Mouse (Mus musculus) stomach, embryonic 15.5 days (tissue): ENCODE results near the gene Gm4881. TPM values are rescaled to one million over a fixed set of nuclear protein-coding genes. Genes with fewer than 3 reads are reported as not detected.
"Not testable (repeated sequence)": the region's sequence is repeated elsewhere in the genome, so short reads cannot be mapped to it uniquely, and the experiment has no call there.

Experiments
- ATAC-seq: fragments of 200-750 bp; cut with Nextera tagmentation; 2 replicates; pipeline ENCODE4 v1.8.0; 2017; ENCODE audit warnings: low read depth, moderate number of reproducible peaks, moderate TSS enrichment; ENCODE audit not compliant: insufficient read depth, low FRiP score
- H3K27ac ChIP-seq: fragments of 300-500 bp; sonication (generic); 2 replicates; pipeline ENCODE4 v1.5.1; 2015; ENCODE audit warnings: mild to moderate bottlenecking, inconsistent platforms
- H3K27me3 ChIP-seq: fragments of 300-500 bp; sonication (generic); replicated peaks from 2 replicates; pipeline ENCODE4 v1.6.1; 2015; ENCODE audit warnings: inconsistent platforms
- H3K36me3 ChIP-seq: fragments of 300-500 bp; sonication (generic); 2 replicates; pipeline ENCODE4 v1.6.1; 2015; ENCODE audit warnings: inconsistent platforms
- H3K4me1 ChIP-seq: fragments of 300-500 bp; sonication (generic); 2 replicates; pipeline ENCODE4 v1.6.1; 2015; ENCODE audit warnings: inconsistent platforms
- H3K4me2 ChIP-seq: fragments of 300-500 bp; sonication (generic); 2 replicates; pipeline ENCODE4 v1.6.1; 2015; ENCODE audit warnings: mild to moderate bottlenecking, inconsistent platforms
- H3K4me3 ChIP-seq: fragments of 300-500 bp; sonication (generic); replicated peaks from 2 replicates; pipeline ENCODE4 v1.5.1; 2015; ENCODE audit warnings: inconsistent platforms
- H3K9ac ChIP-seq: fragments of 300-500 bp; sonication (generic); 2 replicates; pipeline ENCODE4 v1.6.1; 2015; ENCODE audit warnings: inconsistent platforms
- H3K9me3 ChIP-seq: fragments of 300-500 bp; sonication (generic); 2 replicates; pipeline ENCODE4 v1.6.1; 2016; ENCODE audit warnings: inconsistent platforms
- WGBS: fragments of 180-500 bp; shearing (Covaris S2); methylation state at CpG from one replicate; pipeline ENCODE4 v1.1.7; 2015; 5-methylcytosine and 5-hydroxymethylcytosine counted together
- polyA plus RNA-seq: library from polyadenylated mRNA; unstranded; fragments of >200 nt; fragmentation: Nextera tagmentation; extraction: Ambion mirVana; gene quantifications from 2 replicates; pipeline ENCODE4 v1.2.1, GENCODE M21; 2015

The Gm4881 gene
- polyA plus RNA-seq, 1 experiment from 2014 or later: not detected

GRCm38 (mm10) chr7:24904070-24904483 lies 40.2 kb downstream of the Gm4881 start:
- Histone ChIP-seq H3K9me3 (no peaks in the 10 kb centered on the region), H3K27me3 (no peaks in the 10 kb centered on the region), H3K9ac (peak overlapping the region; percentile 71), H3K4me2 (peak overlapping the region; percentile 76), H3K27ac (peak overlapping the region; percentile 93), H3K36me3 (peaks cover 11% of the 10 kb centered on the region; the same call in 1 of the 2 replicates), H3K4me1 (peaks cover 33% of the 10 kb centered on the region), H3K4me3 (peak overlapping the region; percentile 78)
- ATAC-seq: peak; percentile 96
- WGBS: under 1% methylated on average over 30 of the region's 30 CpGs

GRCm38 (mm10) chr7:24903444-24903825 lies 40.9 kb downstream of the Gm4881 start:
- H3K4me3 ChIP-seq: peak overlapping the region; percentile 78
- peaks cover 5% of the 10 kb centered on the region; the same call in 1 of the 2 replicates for H3K36me3 ChIP-seq
- H3K9me3 ChIP-seq: no peaks in the 10 kb centered on the region
- peak overlapping the region; percentile 93 for H3K27ac ChIP-seq
- H3K4me2 ChIP-seq: peak overlapping the region; percentile 76
- H3K4me1 ChIP-seq: peaks cover 33% of the 10 kb centered on the region
- 18% methylated on average over 10 of the region's 10 CpGs for WGBS
- ATAC-seq: no peak
- peak overlapping the region; percentile 34; the same call in 1 of the 2 replicates for H3K9ac ChIP-seq
- H3K27me3 ChIP-seq: no peaks in the 10 kb centered on the region

GRCm38 (mm10) chr7:24902630-24903443 lies 41.5 kb downstream of the Gm4881 start, which contains the start of gene Arhgef1:
Gene Arhgef1 (plus strand): TSS chr7:24902912.
- 3% methylated on average over 65 of the region's 68 CpGs for WGBS
- no peak; the same call in 1 of the 2 replicates for ATAC-seq

GRCm38 (mm10) chr7:24902264-24902629 lies 42.0 kb downstream of the Gm4881 start:
- Histone ChIP-seq H3K27me3 (no peaks in the 10 kb centered on the region), H3K4me2 (peak overlapping the region; percentile 76), H3K4me3 (peak overlapping the region; percentile 78), H3K36me3 (no peaks in the 10 kb centered on the region; the same call in 1 of the 2 replicates), H3K27ac (peak overlapping the region; percentile 93), H3K9ac (peak overlapping the region; percentile 57), H3K4me1 (peaks cover 27% of the 10 kb centered on the region), H3K9me3 (no peaks in the 10 kb centered on the region)
- WGBS: 49% methylated on average over 2 of the region's 2 CpGs
- ATAC-seq: no peak

More at GRCm38 (mm10) chr7:24902630-24903443, 41.5 kb downstream of the Gm4881 start, which contains the start of gene Arhgef1:
- Histone ChIP-seq H3K4me3 (peak within 1 kb of the TSS; percentile 78), H3K27me3 (no peaks in the 10 kb centered on the region), H3K9me3 (no peaks in the 10 kb centered on the region), H3K4me1 (peaks cover 33% of the 10 kb centered on the region), H3K9ac (peak within 1 kb of the TSS; percentile 57), H3K36me3 (no peaks in the 10 kb centered on the region; the same call in 1 of the 2 replicates), H3K4me2 (peak within 1 kb of the TSS; percentile 76), H3K27ac (peak within 1 kb of the TSS; percentile 93)

- Histone ChIP-seq H3K27me3 (no peaks in the 10 kb centered on the region), H3K27ac (peak overlapping the region; percentile 93; the same call in 1 of the 2 replicates), H3K4me1 (peaks cover 23% of the 10 kb centered on the region), H3K9me3 (no peaks in the 10 kb centered on the region), H3K9ac (no peak overlapping the region), H3K4me2 (peak overlapping the region; percentile 76), H3K4me3 (peak overlapping the region; percentile 78; the same call in 1 of the 2 replicates), H3K36me3 (no peaks in the 10 kb centered on the region; the same call in 1 of the 2 replicates)
- 35% methylated on average over 1 of the region's 1 CpGs for WGBS
- no peak for ATAC-seq
These were observed 42.5 kb downstream of the Gm4881 start for GRCm38 (mm10) chr7:24901842-24902241.

- Histone ChIP-seq H3K27ac (no peak overlapping the region), H3K36me3 (no peaks in the 10 kb centered on the region), H3K4me2 (no peak overlapping the region), H3K27me3 (no peaks in the 10 kb centered on the region), H3K9me3 (no peaks in the 10 kb centered on the region), H3K4me3 (no peak overlapping the region), H3K9ac (no peak overlapping the region), H3K4me1 (peaks cover 15% of the 10 kb centered on the region)
- no peak for ATAC-seq
- 59% methylated on average over 6 of the region's 6 CpGs for WGBS
These were observed 43.2 kb downstream of the Gm4881 start for GRCm38 (mm10) chr7:24901114-24901513.

GRCm38 (mm10) chr7:24897959-24898358 lies 46.3 kb downstream of the Gm4881 start:
- no peaks in the 10 kb centered on the region for H3K9me3 ChIP-seq
- ATAC-seq: no peak
- no peak overlapping the region for H3K4me2 ChIP-seq
- no peaks in the 10 kb centered on the region for H3K4me1 ChIP-seq
- no peak overlapping the region for H3K27ac ChIP-seq
- no peak overlapping the region for H3K4me3 ChIP-seq
- no peaks in the 10 kb centered on the region for H3K36me3 ChIP-seq
- no peak overlapping the region for H3K9ac ChIP-seq
- WGBS: 63% methylated on average over 5 of the region's 5 CpGs
- no peaks in the 10 kb centered on the region for H3K27me3 ChIP-seq

- no peaks in the 10 kb centered on the region for H3K27me3 ChIP-seq
- no peaks in the 10 kb centered on the region for H3K36me3 ChIP-seq
- no peaks in the 10 kb centered on the region for H3K9me3 ChIP-seq
- no peak within 1 kb of the TSS for H3K4me3 ChIP-seq
- no peaks in the 10 kb centered on the region for H3K4me1 ChIP-seq
- ATAC-seq: no peak
- 67% methylated on average over 12 of the region's 12 CpGs for WGBS
- H3K4me2 ChIP-seq: no peak within 1 kb of the TSS
- H3K9ac ChIP-seq: no peak within 1 kb of the TSS
- H3K27ac ChIP-seq: no peak within 1 kb of the TSS
These were observed 47.1 kb downstream of the Gm4881 start, which contains the start of gene Cd79a for GRCm38 (mm10) chr7:24897224-24897623. Gene Cd79a (plus strand): TSS chr7:24897381.

GRCm38 (mm10) chr7:24896269-24896668 lies 48.0 kb downstream of the Gm4881 start:
- ATAC-seq: no peak
- WGBS: 85% methylated on average over 8 of the region's 8 CpGs
- Histone ChIP-seq H3K27me3 (no peaks in the 10 kb centered on the region), H3K9me3 (no peaks in the 10 kb centered on the region), H3K27ac (no peak overlapping the region), H3K9ac (no peak overlapping the region), H3K4me3 (no peak overlapping the region), H3K4me2 (no peak overlapping the region), H3K4me1 (no peaks in the 10 kb centered on the region), H3K36me3 (no peaks in the 10 kb centered on the region)

- WGBS: 90% methylated on average over 2 of the region's 2 CpGs
- not testable (repeated sequence) for H3K27me3 ChIP-seq, H3K9ac ChIP-seq, H3K36me3 ChIP-seq, H3K4me2 ChIP-seq, ATAC-seq, H3K9me3 ChIP-seq, H3K27ac ChIP-seq, H3K4me3 ChIP-seq, H3K4me1 ChIP-seq
These were observed 48.5 kb downstream of the Gm4881 start for GRCm38 (mm10) chr7:24895749-24896148.

- Histone ChIP-seq H3K4me1 (peaks cover 3% of the 10 kb centered on the region; the same call in 1 of the 2 replicates), H3K4me3 (no peak overlapping the region), H3K9ac (no peak overlapping the region), H3K4me2 (no peak overlapping the region), H3K27me3 (no peaks in the 10 kb centered on the region), H3K36me3 (peaks cover 31% of the 10 kb centered on the region), H3K27ac (no peak overlapping the region), H3K9me3 (no peaks in the 10 kb centered on the region)
- WGBS: 58% methylated on average over 2 of the region's 2 CpGs
- no peak for ATAC-seq
These were observed 52.1 kb downstream of the Gm4881 start for GRCm38 (mm10) chr7:24892125-24892583.
